8 mouse cellular contexts compared by ENCODE assay signal in genomic region chr2:131171401-131172104, GRCm38 (mm10). TPM values are rescaled to one million over a fixed set of nuclear protein-coding genes. Genes with fewer than 3 reads are reported as not detected.
A peak's percentile ranks its signal among the peaks of the same experiment; 100 is the strongest.
DNase-seq lines count a peak whose midpoint lies in the region; ATAC-seq lines count a peak whose summit lies in the region.

No protein-coding gene starts in this region.

- peak overlapping the region; percentile 57 for H3K4me2 ChIP-seq in embryonic facial prominence, embryonic 12.5 days (replicated peaks)
- H3K4me2 ChIP-seq in heart, embryonic 16.5 days (ENCODE audit: low read depth, low read length): peak overlapping the region; percentile 58
- H3K4me2 ChIP-seq in liver, embryonic 15.5 days: peak overlapping the region; percentile 49
- peak overlapping the region; percentile 48 for H3K4me2 ChIP-seq in neural tube, embryonic 15.5 days

- no peaks in the 10 kb centered on the region for H3K9me3 ChIP-seq in embryonic facial prominence, embryonic 12.5 days
- 0 out of 2 replicates have a peak, but pooled peaks cover 3% of the 10 kb centered on the region for H3K9me3 ChIP-seq in heart, embryonic 16.5 days (replicated peaks; ENCODE audit: control insufficient read depth, low read length)
- H3K9me3 ChIP-seq in liver, embryonic 15.5 days (replicated peaks): no peaks in the 10 kb centered on the region
- H3K9me3 ChIP-seq in neural tube, embryonic 15.5 days (replicated peaks): no peaks in the 10 kb centered on the region

- peak overlapping the region; percentile 45 for H3K9ac ChIP-seq in embryonic facial prominence, embryonic 12.5 days
- H3K9ac ChIP-seq in heart, embryonic 16.5 days (ENCODE audit: low read length): no peak overlapping the region
- H3K9ac ChIP-seq in liver, embryonic 15.5 days: no peak overlapping the region
- no peak overlapping the region for H3K9ac ChIP-seq in neural tube, embryonic 15.5 days (replicated peaks)

- H3K36me3 ChIP-seq in embryonic facial prominence, embryonic 12.5 days: no peaks in the 10 kb centered on the region
- H3K36me3 ChIP-seq in heart, embryonic 16.5 days (ENCODE audit: control insufficient read depth, insufficient read depth): no peaks in the 10 kb centered on the region
- peaks cover 7% of the 10 kb centered on the region; the same call in 1 of the 2 replicates for H3K36me3 ChIP-seq in liver, embryonic 15.5 days (replicated peaks)
- H3K36me3 ChIP-seq in neural tube, embryonic 15.5 days: no peaks in the 10 kb centered on the region; the same call in 1 of the 2 replicates

- peaks cover 40% of the 10 kb centered on the region for H3K27me3 ChIP-seq in embryonic facial prominence, embryonic 12.5 days
- H3K27me3 ChIP-seq in heart, embryonic 16.5 days (ENCODE audit: control insufficient read depth, insufficient read depth, low read length): peaks cover 32% of the 10 kb centered on the region
- peaks cover 70% of the 10 kb centered on the region for H3K27me3 ChIP-seq in liver, embryonic 15.5 days
- H3K27me3 ChIP-seq in neural tube, embryonic 15.5 days (replicated peaks): peaks cover 33% of the 10 kb centered on the region

- no peak for ATAC-seq in CD4-positive, CD25-positive, alpha-beta regulatory T cell, adult 4 months
- ATAC-seq in embryonic facial prominence, embryonic 12.5 days (ENCODE audit: insufficient number of reproducible peaks, insufficient read depth, low FRiP score, low TSS enrichment): peak; percentile 22; the same call in 1 of the 2 replicates
- no peak for ATAC-seq in heart, embryonic 16.5 days (replicated peaks; ENCODE audit: extremely low read depth, insufficient read depth, low FRiP score)
- ATAC-seq in liver, embryonic 15.5 days (ENCODE audit: insufficient read depth): no peak
- ATAC-seq in neural tube, embryonic 15.5 days (ENCODE audit: low FRiP score): no peak

- DNase-seq in CD4-positive, CD25-positive, alpha-beta regulatory T cell, adult 2 months (ENCODE audit: low read depth, low spot score): peak; percentile 67
- DNase-seq in kidney, postnatal 14 days: peak; percentile 81
- DNase-seq in thymus, postnatal 14 days: peak; percentile 76

- peaks cover 33% of the 10 kb centered on the region for H3K4me1 ChIP-seq in embryonic facial prominence, embryonic 12.5 days
- peaks cover 10% of the 10 kb centered on the region for H3K4me1 ChIP-seq in heart, embryonic 16.5 days (ENCODE audit: control insufficient read depth, insufficient read depth, low read length)
- peaks cover 32% of the 10 kb centered on the region for H3K4me1 ChIP-seq in liver, embryonic 15.5 days (replicated peaks)
- peaks cover 42% of the 10 kb centered on the region for H3K4me1 ChIP-seq in neural tube, embryonic 15.5 days

- WGBS in embryonic facial prominence, embryonic 12.5 days: 4% methylated on average over 43 of the region's 43 CpGs
- WGBS in heart, embryonic 16.5 days: 11% methylated on average over 43 of the region's 43 CpGs
- WGBS in liver, embryonic 15.5 days (ENCODE audit: insufficient replicate concordance): 5% methylated on average over 43 of the region's 43 CpGs
- WGBS in neural tube, embryonic 15.5 days: 10% methylated on average over 43 of the region's 43 CpGs

- H3K4me3 ChIP-seq in embryonic facial prominence, embryonic 12.5 days: peak overlapping the region; percentile 31
- peak overlapping the region; percentile 33 for H3K4me3 ChIP-seq in heart, embryonic 16.5 days (ENCODE audit: low read length)
- peak overlapping the region; percentile 25; the same call in 1 of the 2 replicates for H3K4me3 ChIP-seq in liver, embryonic 15.5 days (replicated peaks)
- H3K4me3 ChIP-seq in neural tube, embryonic 15.5 days (replicated peaks): peak overlapping the region; percentile 14

- no peak overlapping the region for H3K27ac ChIP-seq in embryonic facial prominence, embryonic 12.5 days
- H3K27ac ChIP-seq in heart, embryonic 16.5 days (ENCODE audit: low read length): no peak overlapping the region
- H3K27ac ChIP-seq in liver, embryonic 15.5 days (replicated peaks): no peak overlapping the region
- no peak overlapping the region for H3K27ac ChIP-seq in neural tube, embryonic 15.5 days (replicated peaks)

RNA-seq across cellular contexts. Expression of gene Cenpb, which starts 8.3 kb away (rescaled TPM):
- 1 to 10 TPM; 2.1 to 2.5 TPM for polyA plus RNA-seq in CD4-positive, CD25-positive, alpha-beta regulatory T cell, adult 4 months (2017; shearing (Covaris generic))
- polyA plus RNA-seq in embryonic facial prominence, embryonic 12.5 days (2016; fragmentation: Nextera tagmentation; extraction: Ambion mirVana): 12.6 and 14.8 TPM in 2 replicates
- 7.4 and 7.9 TPM in 2 replicates for polyA plus RNA-seq in heart, embryonic 16.5 days (2015; fragmentation: Nextera tagmentation; extraction: Ambion mirVana)
- 4.1 and 5.4 TPM in 2 replicates for polyA plus RNA-seq in liver, embryonic 15.5 days (2015; fragmentation: Nextera tagmentation; extraction: Ambion mirVana)
- polyA plus RNA-seq in neural tube, embryonic 15.5 days (2015; fragmentation: Nextera tagmentation; extraction: Ambion mirVana): 11.5 and 12.6 TPM in 2 replicates

RNA-seq across cellular contexts. Expression of gene 1700037H04Rik, which starts 11.7 kb away (rescaled TPM):
- polyA plus RNA-seq in CD4-positive, CD25-positive, alpha-beta regulatory T cell, adult 4 months (2017; shearing (Covaris generic)): 10 to 100 TPM; 37.5 to 50.3 TPM
- 74.1 and 79.5 TPM in 2 replicates for polyA plus RNA-seq in embryonic facial prominence, embryonic 12.5 days (2016; fragmentation: Nextera tagmentation; extraction: Ambion mirVana)
- 65.1 and 73.7 TPM in 2 replicates for polyA plus RNA-seq in heart, embryonic 16.5 days (2015; fragmentation: Nextera tagmentation; extraction: Ambion mirVana)
- polyA plus RNA-seq in liver, embryonic 15.5 days (2015; fragmentation: Nextera tagmentation; extraction: Ambion mirVana): 135 and 147 TPM in 2 replicates
- 79.1 and 83.2 TPM in 2 replicates for polyA plus RNA-seq in neural tube, embryonic 15.5 days (2015; fragmentation: Nextera tagmentation; extraction: Ambion mirVana)

RNA-seq across cellular contexts. Expression of gene Cdc25b, which starts 15.2 kb away (rescaled TPM):
- 10 to 100 TPM; 49.8 to 63.9 TPM for polyA plus RNA-seq in CD4-positive, CD25-positive, alpha-beta regulatory T cell, adult 4 months (2017; shearing (Covaris generic))
- polyA plus RNA-seq in embryonic facial prominence, embryonic 12.5 days (2016; fragmentation: Nextera tagmentation; extraction: Ambion mirVana): 48.8 and 52.3 TPM in 2 replicates
- 50.4 and 55.8 TPM in 2 replicates for polyA plus RNA-seq in heart, embryonic 16.5 days (2015; fragmentation: Nextera tagmentation; extraction: Ambion mirVana)
- polyA plus RNA-seq in liver, embryonic 15.5 days (2015; fragmentation: Nextera tagmentation; extraction: Ambion mirVana): 236 and 279 TPM in 2 replicates
- 21.0 and 31.3 TPM in 2 replicates for polyA plus RNA-seq in neural tube, embryonic 15.5 days (2015; fragmentation: Nextera tagmentation; extraction: Ambion mirVana)

RNA-seq across cellular contexts. Expression of gene Spef1, which starts 15.5 kb away (rescaled TPM):
- under 1 TPM; 0.34 to 0.79 TPM for polyA plus RNA-seq in CD4-positive, CD25-positive, alpha-beta regulatory T cell, adult 4 months (2017; shearing (Covaris generic))
- 4.9 and 5.2 TPM in 2 replicates for polyA plus RNA-seq in embryonic facial prominence, embryonic 12.5 days (2016; fragmentation: Nextera tagmentation; extraction: Ambion mirVana)
- polyA plus RNA-seq in heart, embryonic 16.5 days (2015; fragmentation: Nextera tagmentation; extraction: Ambion mirVana): 2.0 and 2.8 TPM in 2 replicates
- 1.6 and 1.8 TPM in 2 replicates for polyA plus RNA-seq in liver, embryonic 15.5 days (2015; fragmentation: Nextera tagmentation; extraction: Ambion mirVana)
- polyA plus RNA-seq in neural tube, embryonic 15.5 days (2015; fragmentation: Nextera tagmentation; extraction: Ambion mirVana): 7.6 and 8.0 TPM in 2 replicates

RNA-seq across cellular contexts. Expression of gene Ap5s1, which starts 35.3 kb away (rescaled TPM):
- 10 to 100 TPM; 23.8 to 28.5 TPM for polyA plus RNA-seq in CD4-positive, CD25-positive, alpha-beta regulatory T cell, adult 4 months (2017; shearing (Covaris generic))
- 29.7 and 31.5 TPM in 2 replicates for polyA plus RNA-seq in embryonic facial prominence, embryonic 12.5 days (2016; fragmentation: Nextera tagmentation; extraction: Ambion mirVana)
- 40.7 and 41.9 TPM in 2 replicates for polyA plus RNA-seq in heart, embryonic 16.5 days (2015; fragmentation: Nextera tagmentation; extraction: Ambion mirVana)
- 16.6 and 18.3 TPM in 2 replicates for polyA plus RNA-seq in liver, embryonic 15.5 days (2015; fragmentation: Nextera tagmentation; extraction: Ambion mirVana)
- polyA plus RNA-seq in neural tube, embryonic 15.5 days (2015; fragmentation: Nextera tagmentation; extraction: Ambion mirVana): 33.6 and 35.2 TPM in 2 replicates
